Mouse (Mus musculus): Measurements from ENCODE around the gene Sin3a.

DNA sequence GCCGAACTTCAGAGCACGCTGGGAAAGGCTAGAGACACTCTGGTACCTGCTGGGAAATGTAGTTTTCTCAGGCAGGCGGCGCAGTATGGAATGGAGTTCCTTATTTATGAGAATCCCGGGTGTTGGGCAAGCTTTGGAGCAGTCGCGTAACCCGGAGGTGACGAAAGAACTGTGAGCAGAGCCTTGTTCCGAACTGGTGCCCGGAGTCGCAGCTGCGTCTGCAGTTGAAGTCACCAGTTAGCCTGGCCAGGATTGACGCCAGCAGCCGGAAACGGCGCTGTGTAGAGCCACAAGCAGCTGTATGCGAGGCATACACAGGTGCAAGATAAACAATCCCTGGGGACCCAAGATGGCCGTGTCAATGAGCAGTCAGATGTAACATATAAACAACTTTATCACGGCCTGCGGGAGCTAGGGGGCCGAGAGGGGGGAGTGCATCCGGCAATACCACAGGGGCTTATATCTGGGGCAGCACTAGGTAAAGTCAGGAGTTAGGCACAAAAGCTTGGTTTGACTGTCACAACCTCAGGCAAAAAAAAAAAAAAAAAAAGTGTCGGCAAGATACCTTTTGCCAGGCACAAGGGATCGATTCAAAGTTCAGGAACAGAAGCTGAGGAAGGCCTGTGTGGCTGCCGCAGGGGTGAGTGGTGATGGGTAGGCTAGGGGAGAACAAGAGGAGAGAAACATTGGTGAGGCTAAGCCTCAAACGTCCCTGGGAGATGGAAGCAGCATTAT is 76.5 kb downstream of the Sin3a start, which contains the start of gene Neil1:
- no peak for TF ChIP-seq CTCF (IDR thresholded peaks at IDR 0.05; ENCODE audit: low read depth)
- TF ChIP-seq EP300 (IDR thresholded peaks at IDR 0.05; ENCODE audit: low read depth): peak; percentile 50; the same call in 1 of the 2 replicates
